Mouse (Mus musculus): ENCODE data around the gene Ky.

DNA sequence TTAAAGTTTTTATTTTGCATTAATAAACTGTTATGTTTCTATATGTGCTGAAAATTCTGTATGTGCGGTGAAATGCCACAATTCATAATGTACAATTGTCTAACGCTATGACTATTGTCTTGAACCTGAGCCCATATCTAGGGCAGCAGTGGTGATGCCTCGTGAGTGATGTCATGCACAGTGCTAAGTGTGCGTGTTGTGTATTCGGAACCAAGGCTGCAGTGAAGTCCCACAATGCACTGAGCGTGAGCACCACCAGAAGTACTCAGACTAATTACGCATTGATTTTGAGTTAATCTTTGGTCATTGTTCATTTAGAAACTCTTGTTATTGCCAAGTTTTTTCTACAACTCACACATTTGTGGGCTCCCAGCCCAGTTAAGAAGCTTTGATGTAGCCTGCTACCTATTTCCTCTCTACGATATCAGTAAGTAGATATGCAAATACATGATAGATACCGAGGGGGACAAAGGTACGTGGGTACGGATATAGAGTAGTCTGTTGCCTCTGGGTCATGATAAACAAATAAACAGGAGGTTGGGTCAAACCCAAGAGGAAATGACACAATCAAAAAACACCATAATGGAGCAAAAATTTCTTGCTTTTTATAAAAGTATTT is 3.4 kb upstream of the Ky start:
- TF ChIP-seq GATA1 (IDR thresholded peaks at IDR 0.05; ENCODE audit: borderline replicate concordance, low read length) (no peak), FLI1 (IDR thresholded peaks at IDR 0.05; ENCODE audit: low read length) (no peak)

Measured in megakaryocyte, embryonic 14.5 days (primary cell).